Mouse (Mus musculus): ENCODE results near the gene Tas1r2.

DNA sequence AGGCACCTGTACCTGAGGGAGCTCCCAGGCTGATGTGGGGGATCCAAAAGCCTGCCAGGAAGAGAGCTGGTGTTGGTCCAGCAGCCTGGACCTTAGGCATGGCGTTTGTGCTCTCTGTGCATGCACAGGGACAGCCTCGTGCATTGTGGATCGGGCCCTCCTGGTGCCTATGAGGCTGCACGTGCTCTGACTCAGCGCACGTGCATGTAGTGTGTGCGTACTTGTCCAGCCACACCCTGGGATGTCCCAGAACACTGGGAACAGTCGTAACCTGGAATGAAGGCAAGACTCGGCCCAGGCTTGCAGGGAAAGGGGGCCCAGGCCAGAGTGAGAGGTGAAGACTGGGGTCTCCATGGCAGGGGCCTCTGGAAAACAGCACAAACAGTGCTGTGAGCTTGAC, 15.5 kb upstream of the Tas1r2 start:
- TF ChIP-seq CTCF (IDR thresholded peaks at IDR 0.05; ENCODE audit: low read depth, low read length) (no peak), POLR2A (IDR thresholded peaks at IDR 0.05; ENCODE audit: borderline replicate concordance, low read depth, low read length) (no peak)

Data from bone marrow macrophage, adult 2 months (primary cell).